ENCODE assay signal across 21 mouse cellular contexts in genomic region chr6:121380576-121380975, GRCm38 (mm10). TPM values are rescaled to one million over a fixed set of nuclear protein-coding genes. Genes with fewer than 3 reads are reported as not detected.
"Had no signal": no experiment of that assay in that cellular context is flagged by ENCODE, and none has a peak within 500 bp of the region (broad histone marks: within the 10 kb centered on the region; RNA-seq: fewer than 3 reads in every experiment).

No protein-coding gene starts in this region.

- H3K27me3 ChIP-seq: midbrain, embryonic 12.5 days; neural tube, embryonic 13.5 days; neural tube, embryonic 15.5 days had no signal

- H3K9ac ChIP-seq: liver, postnatal 0 days; lung, embryonic 14.5 days; midbrain, embryonic 12.5 days; neural tube, embryonic 13.5 days; neural tube, embryonic 15.5 days had no signal

- DNase-seq: liver, postnatal 0 days; lung, postnatal 10 days; lung, postnatal 4 days; midbrain, embryonic 14.5 days; retina, postnatal 1 day; right cerebral cortex, adult 18-20 months; right cerebral cortex, postnatal 25 days; right cerebral cortex, postnatal 4 days; spleen, adult 18-20 months; thymus, adult 18-20 months; thymus, postnatal 14 days; thymus, postnatal 36 days had no signal

- H3K27ac ChIP-seq: midbrain, embryonic 12.5 days; neural tube, embryonic 13.5 days; neural tube, embryonic 15.5 days had no signal

- H3K36me3 ChIP-seq: midbrain, embryonic 12.5 days had no signal

- H3K4me3 ChIP-seq: midbrain, embryonic 12.5 days; myocyte; neural tube, embryonic 13.5 days; neural tube, embryonic 15.5 days had no signal

RNA-seq across cellular contexts. Expression of gene Slc6a12, which starts 37.7 kb away (rescaled TPM):
- total RNA-seq: megakaryocyte-erythroid progenitor cell, adult 5-6 weeks had no signal
- polyA plus RNA-seq: lung, embryonic 14.5 days; lung, embryonic 16.5 days; myocyte; neural tube, embryonic 11.5 days; stomach, embryonic 14.5 days had no signal
